Mouse (Mus musculus) heart, embryonic 15.5 days (tissue): Measurements from ENCODE around the gene Olfr983. TPM values are rescaled to one million over a fixed set of nuclear protein-coding genes. Genes with fewer than 3 reads are reported as not detected.

Source experiments
- ATAC-seq: fragments of 200-750 bp; cut with Nextera tagmentation; replicated peaks from 2 replicates; pipeline ENCODE4 v1.8.0; 2017; ENCODE audit warnings: low read depth, moderate TSS enrichment; ENCODE audit not compliant: insufficient number of reproducible peaks, insufficient read depth, low FRiP score
- H3K27ac ChIP-seq: fragments of 300-500 bp; sonication (generic); 2 replicates; pipeline ENCODE4 v1.5.1; 2015; ENCODE audit warnings: mild to moderate bottlenecking, inconsistent platforms
- H3K27me3 ChIP-seq: fragments of 300-500 bp; sonication (generic); 2 replicates; pipeline ENCODE4 v1.6.1; 2015; ENCODE audit warnings: inconsistent platforms
- H3K36me3 ChIP-seq: fragments of 300-500 bp; sonication (generic); 2 replicates; pipeline ENCODE4 v1.6.1; 2015; ENCODE audit warnings: mild to moderate bottlenecking, inconsistent platforms
- H3K4me1 ChIP-seq: fragments of 300-500 bp; sonication (generic); replicated peaks from 2 replicates; pipeline ENCODE4 v1.6.1; 2015; ENCODE audit warnings: inconsistent platforms
- H3K4me2 ChIP-seq: fragments of 300-500 bp; sonication (generic); 2 replicates; pipeline ENCODE4 v1.6.1; 2015; ENCODE audit warnings: inconsistent platforms, mild to moderate bottlenecking, moderate library complexity
- H3K4me3 ChIP-seq: fragments of 300-500 bp; sonication (generic); 2 replicates; pipeline ENCODE4 v1.5.1; 2015; ENCODE audit warnings: mild to moderate bottlenecking, inconsistent platforms
- H3K9ac ChIP-seq: fragments of 300-500 bp; sonication (generic); 2 replicates; pipeline ENCODE4 v1.6.1; 2015; ENCODE audit warnings: mild to moderate bottlenecking, inconsistent platforms
- H3K9me3 ChIP-seq: fragments of 300-500 bp; sonication (generic); replicated peaks from 2 replicates; pipeline ENCODE4 v1.6.1; 2016; ENCODE audit warnings: inconsistent platforms
- WGBS: fragments of 180-500 bp; shearing (Covaris S2); methylation state at CpG from one replicate; pipeline ENCODE4 v1.1.7; 2015; ENCODE audit warnings: mixed read lengths; 5-methylcytosine and 5-hydroxymethylcytosine counted together
- polyA plus RNA-seq: library from polyadenylated mRNA; unstranded; fragments of >200 nt; fragmentation: Nextera tagmentation; extraction: Ambion mirVana; gene quantifications from 2 replicates; pipeline ENCODE4 v1.2.1, GENCODE M21; 2015

Olfr983 gene
- polyA plus RNA-seq, 1 experiment from 2014 or later: not detected

- 88% methylated on average over 19 of the region's 19 CpGs for WGBS
- no peak for ATAC-seq
- Histone ChIP-seq H3K4me3 (no peak overlapping the region), H3K27me3 (no peaks in the 10 kb centered on the region), H3K27ac (no peak overlapping the region), H3K4me1 (no peaks in the 10 kb centered on the region), H3K4me2 (no peak overlapping the region), H3K9ac (no peak overlapping the region), H3K36me3 (no peaks in the 10 kb centered on the region), H3K9me3 (no peaks in the 10 kb centered on the region)
These were observed 43.3 kb downstream of the Olfr983 start for GRCm38 (mm10) chr9:40050138-40050537.

Other genes starting within 250 kb of the Olfr983 start
- not detected in 2 replicates for gene Olfr972, start 227.2 kb downstream of the Olfr983 start, polyA plus RNA-seq
- gene Olfr229, start 186.3 kb downstream of the Olfr983 start, polyA plus RNA-seq: not detected in 2 replicates
- gene Olfr974, start 156.1 kb downstream of the Olfr983 start, polyA plus RNA-seq: not detected in 2 replicates
- gene Olfr975, start 141.5 kb downstream of the Olfr983 start, polyA plus RNA-seq: not detected in 2 replicates
- not detected in 2 replicates for gene Olfr976, start 132.5 kb downstream of the Olfr983 start, polyA plus RNA-seq
- not detected in 2 replicates for gene Olfr978, start 101.5 kb downstream of the Olfr983 start, polyA plus RNA-seq
- gene Olfr979, start 90.1 kb downstream of the Olfr983 start, polyA plus RNA-seq: not detected in 2 replicates
- gene Olfr980, start 84.0 kb downstream of the Olfr983 start, polyA plus RNA-seq: not detected in 2 replicates
- gene Olfr981, start 72.1 kb downstream of the Olfr983 start, polyA plus RNA-seq: not detected in 2 replicates
- not detected in 2 replicates for gene Olfr982, start 19.8 kb downstream of the Olfr983 start, polyA plus RNA-seq
- not detected in 2 replicates for gene Olfr984, start 20.6 kb upstream of the Olfr983 start, polyA plus RNA-seq
- gene Olfr985, start 36.6 kb upstream of the Olfr983 start, polyA plus RNA-seq: not detected in 2 replicates
- not detected in 2 replicates for gene Tmem225, start 54.5 kb upstream of the Olfr983 start, polyA plus RNA-seq
- gene Olfr986, start 87.3 kb upstream of the Olfr983 start, polyA plus RNA-seq: not detected in 2 replicates
- gene Zfp202, start 98.7 kb upstream of the Olfr983 start, polyA plus RNA-seq: 2.8 and 4.1 TPM in 2 replicates
- 1.5 and 5.2 TPM in 2 replicates for gene Scn3b, start 175.6 kb upstream of the Olfr983 start, polyA plus RNA-seq